Mouse (Mus musculus): ENCODE results near the gene Slc5a5. TPM values are rescaled to one million over a fixed set of nuclear protein-coding genes. Genes with fewer than 3 reads are reported as not detected.

Gene Slc5a5
- polyA plus RNA-seq (2012; rRNA removed): 0.45 and 0.55 TPM in 2 replicates

DNA sequence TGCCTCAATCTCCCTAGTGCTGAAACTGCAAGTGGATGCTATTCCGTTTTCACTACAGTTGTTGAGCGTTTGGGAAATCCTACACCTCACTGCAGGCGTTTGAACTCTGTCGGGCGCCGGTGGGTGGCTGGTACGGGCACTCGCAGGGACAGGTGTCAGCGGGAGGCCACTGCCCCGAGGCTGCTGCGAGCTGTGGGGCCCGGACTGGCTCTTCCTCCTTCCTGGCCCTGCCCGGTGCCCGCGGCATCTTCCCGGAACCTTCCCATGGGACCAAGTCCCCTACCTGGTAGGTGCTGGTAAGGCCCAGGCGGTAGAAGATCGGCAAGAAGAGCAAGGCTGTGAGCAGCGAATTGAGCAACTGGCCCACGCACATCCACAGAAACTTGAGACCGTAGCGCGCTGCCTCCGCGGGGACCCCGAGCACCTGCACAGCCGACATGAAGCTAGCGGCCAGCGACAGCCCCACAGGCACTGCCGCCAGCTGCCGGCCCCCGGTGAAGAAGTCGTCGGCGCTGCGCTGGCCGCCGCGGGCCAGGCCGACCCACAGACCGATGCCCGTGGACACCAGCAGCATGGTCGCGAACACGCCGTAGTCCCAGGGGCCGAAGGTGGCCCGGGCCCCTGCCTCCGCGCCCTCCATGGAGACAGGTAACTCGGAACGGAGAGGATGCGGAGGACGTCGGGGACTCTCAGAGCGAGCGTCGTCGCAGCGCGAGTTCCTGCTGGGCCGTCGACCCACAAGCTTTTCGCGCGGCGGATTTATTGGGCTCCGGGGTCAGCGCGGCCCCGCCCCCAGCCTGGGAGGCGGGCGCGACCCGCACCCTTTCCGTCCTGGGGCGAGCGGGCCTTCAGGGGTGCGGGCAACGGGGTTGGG, at the start of gene Slc5a5:
Slc5a5 (minus strand) TSS at position 736 of the 874 bp plus-strand sequence.
- WGBS: 5% methylated on average over 80 of the region's 80 CpGs
- no peak for DNase-seq (ENCODE audit: low read depth, low spot score)

DNA sequence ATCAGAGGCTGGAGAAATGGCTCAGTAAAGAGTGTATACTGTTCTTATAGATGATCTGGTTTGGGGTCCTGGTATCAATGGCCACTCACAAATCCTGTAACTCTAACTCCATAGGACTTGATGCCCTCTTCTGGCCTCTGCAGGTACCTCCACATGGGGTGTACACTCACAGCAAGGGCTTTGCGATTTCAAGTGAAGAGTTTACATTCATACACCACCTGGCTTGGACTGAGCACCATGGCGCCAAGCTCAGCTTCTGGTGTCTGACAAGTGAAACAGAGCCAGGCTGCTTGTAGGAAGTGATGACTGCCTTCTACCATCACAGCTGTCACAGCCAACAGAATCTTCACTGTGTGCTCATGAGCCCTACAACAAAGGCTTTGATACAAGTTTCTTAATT, 48.9 kb upstream of the Slc5a5 start:
- DNase-seq (ENCODE audit: low read depth, low spot score): no peak
- 56% methylated on average over 2 of the region's 2 CpGs for WGBS

DNA sequence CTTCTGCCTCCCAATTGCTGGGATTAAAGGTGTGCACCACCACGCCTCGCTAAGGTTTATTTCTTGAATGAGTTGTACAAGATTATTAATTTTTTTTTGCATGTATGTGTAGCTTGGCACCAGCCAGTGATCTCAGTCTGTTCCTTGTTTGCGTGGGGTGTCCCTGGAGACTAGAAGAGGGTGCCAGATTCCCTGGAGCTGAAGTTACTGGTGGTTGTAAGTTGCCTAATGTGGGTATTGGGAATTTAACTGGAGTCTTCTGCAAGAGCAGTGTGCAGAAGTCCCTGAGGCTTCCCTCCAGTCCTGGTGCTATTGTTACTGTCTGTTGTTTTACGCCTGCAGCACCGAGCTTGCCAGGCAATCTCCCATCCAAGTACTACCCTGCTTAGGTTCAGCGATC, 44.6 kb upstream of the Slc5a5 start:
- DNase-seq (ENCODE audit: low read depth, low spot score): no peak
- 67% methylated on average over 6 of the region's 6 CpGs for WGBS

DNA sequence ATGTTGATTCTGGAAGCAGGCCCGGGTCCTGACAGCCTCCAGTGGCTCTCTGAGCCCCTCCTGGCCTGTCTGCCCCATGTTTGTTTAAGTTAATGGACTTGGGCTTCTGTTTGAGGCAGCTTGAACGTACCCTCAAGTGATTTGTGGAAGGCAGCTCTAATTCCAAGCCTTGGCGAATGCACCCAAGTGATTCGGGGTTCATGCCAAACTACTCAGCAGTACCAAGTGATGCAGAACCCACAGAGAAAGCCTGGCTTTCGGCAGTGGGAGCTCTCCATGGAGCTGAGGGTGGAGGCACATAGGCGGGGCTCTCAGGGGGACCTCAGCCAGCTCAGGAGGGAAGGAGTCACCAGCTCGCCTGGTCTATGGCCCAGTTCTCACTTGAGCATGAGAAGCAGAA, 42.2 kb upstream of the Slc5a5 start:
- DNase-seq (ENCODE audit: low read depth, low spot score): no peak
- 35% methylated on average over 7 of the region's 7 CpGs for WGBS

DNA sequence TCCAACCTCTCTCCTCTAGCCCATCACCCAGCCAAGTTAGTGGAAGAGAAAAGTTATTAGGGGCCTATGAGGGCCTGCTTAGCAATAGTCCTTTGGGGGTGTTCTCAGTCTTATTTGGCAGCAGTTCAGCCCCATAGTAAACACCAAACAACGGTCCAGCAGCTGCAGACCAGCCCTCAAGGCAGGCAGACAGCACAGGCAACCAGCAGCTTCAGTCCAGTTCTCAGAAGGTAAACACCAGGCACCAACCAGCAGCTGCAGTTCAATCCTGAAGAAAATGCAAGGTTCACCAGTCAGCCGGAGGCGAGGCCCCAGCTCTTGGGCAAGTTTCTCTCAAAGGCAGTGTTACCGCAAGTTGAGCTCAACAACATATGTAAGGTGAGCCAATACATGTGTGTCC, 40.5 kb upstream of the Slc5a5 start:
- DNase-seq (ENCODE audit: low read depth, low spot score): no peak

DNA sequence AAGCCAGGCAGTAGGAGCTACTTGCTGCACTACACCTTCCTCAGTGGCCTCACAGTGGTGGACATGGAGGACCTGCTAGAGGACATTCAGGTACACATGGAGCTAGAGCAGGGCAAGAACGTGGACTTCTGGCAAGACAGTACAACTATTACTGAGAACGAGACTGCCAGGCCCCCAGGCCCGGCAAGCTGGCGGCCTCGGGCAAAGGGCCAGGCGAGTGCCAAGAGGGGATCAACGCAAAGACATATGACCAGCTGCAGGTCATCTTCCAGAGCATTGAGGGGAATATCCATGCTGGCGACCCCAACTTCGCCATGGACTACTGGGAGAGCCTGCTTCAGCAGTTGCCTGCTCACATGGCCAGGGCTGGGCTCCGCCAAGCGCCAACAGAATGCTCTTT, 39.2 kb upstream of the Slc5a5 start:
- WGBS: 93% methylated on average over 11 of the region's 11 CpGs
- DNase-seq (ENCODE audit: low read depth, low spot score): no peak

More for the DNA sequence above, 40.5 kb upstream of the Slc5a5 start:
- 52% methylated on average over 4 of the region's 4 CpGs for WGBS

DNA sequence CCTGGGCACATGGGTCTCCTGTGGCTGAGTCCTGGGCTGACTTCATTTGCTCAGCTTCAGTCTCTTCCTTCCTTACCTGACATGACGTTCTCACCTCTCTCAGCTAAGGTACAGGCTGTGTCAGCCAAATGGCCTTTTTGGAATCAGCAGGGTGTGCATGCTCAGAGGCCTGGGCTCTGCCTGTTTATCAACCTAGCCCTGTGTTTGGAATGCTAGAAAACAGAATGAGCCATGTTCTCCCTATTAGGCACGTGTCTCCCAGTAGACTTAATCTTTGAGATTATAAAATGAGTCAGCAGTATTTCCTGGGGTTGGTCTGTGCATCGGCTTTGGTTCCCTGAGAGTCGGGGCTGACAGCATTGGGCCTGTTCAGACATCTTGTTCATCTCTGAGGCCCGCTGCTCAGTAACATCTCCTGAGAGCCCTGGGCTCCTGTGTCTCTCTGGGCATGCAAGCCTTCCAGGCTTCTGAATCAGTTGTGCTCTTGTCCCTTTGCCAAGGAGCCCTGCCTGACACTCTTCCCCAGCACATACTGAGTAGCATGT, 36.3 kb upstream of the Slc5a5 start:
- DNase-seq (ENCODE audit: low read depth, low spot score): no peak
- WGBS: 46% methylated on average over 5 of the region's 5 CpGs

DNA sequence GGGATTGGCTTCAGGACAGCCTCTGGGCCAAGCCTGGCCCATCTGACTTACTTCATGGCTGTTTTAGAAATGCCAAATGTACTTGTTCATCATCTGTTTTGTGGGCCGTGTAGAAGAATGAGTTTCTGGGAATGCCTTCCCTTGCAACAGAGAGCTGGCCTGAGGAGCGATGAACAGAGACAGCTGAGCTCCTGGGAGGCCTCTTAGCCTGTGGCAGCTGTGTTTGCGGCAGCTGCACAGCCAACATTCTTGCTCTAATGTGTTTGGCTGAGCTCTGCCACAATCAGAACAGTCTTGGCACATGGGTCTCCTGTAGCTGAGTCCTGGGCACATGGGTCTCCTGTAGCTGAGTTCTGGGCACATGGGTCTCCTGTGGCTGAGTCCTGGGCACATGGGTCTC, 35.5 kb upstream of the Slc5a5 start:
- DNase-seq (ENCODE audit: low read depth, low spot score): no peak
- WGBS: 76% methylated on average over 3 of the region's 3 CpGs

DNA sequence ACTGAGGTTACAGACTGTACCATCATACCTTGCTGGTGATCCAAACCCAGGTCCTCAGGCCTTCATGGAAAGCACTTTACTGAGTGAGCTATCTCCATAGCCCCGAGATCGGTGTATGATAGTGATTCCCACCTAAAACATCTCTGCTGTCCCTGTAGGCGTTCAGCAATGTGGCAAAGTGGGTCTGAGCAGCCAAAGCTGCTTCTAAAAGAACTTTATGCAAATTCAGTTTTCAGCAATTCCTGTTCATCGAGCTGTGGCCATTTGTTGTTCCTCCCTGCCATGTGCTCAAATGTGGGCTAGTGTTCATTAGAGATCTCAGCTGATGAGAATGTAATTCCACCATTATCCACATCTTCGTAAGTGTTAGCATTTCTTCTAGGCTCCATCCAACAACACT, 33.8 kb upstream of the Slc5a5 start:
- DNase-seq (ENCODE audit: low read depth, low spot score): no peak
- WGBS: 85% methylated on average over 5 of the region's 5 CpGs

DNA sequence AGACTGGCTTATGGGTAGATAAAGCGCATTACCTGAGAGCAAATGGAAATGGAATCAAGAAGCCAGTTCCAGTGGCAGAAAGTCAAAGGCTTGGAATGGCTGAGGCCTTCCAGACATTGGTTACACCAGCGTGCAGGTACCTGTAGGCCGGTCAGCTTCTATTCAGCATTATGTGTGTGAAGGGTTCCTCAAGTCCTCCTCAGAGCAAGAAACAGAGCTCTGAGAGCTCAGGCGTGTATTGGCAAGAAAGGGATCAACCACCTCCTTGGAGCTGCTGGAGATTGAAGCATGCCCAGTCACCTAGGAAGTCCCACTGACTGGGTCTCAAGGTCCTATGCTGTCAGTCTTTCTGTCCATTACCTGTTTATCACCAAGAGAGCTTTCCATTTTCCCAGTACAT, 33.2 kb upstream of the Slc5a5 start:
- 89% methylated on average over 4 of the region's 4 CpGs for WGBS
- DNase-seq (ENCODE audit: low read depth, low spot score): no peak

DNA sequence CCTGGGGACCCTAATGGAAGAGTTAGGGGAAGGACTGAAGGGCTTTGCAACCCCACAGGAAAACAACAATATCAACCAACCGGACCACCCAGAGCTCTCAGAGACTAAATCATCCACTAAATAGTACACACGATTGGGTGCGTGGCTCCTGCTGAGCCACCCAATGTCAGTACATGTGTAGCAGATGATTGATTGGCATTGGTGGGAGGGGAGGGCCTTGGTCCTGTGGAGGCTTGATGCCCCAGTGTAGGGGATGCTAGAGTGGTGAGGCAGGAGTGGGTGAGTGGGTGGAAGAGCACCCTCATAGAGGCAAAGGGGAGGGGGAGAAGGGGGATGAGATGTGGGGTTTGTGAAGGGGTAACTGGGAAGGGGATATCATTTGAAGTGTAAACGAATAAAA, 31.6 kb upstream of the Slc5a5 start:
- no peak for DNase-seq (ENCODE audit: low read depth, low spot score)
- 88% methylated on average over 4 of the region's 4 CpGs for WGBS

DNA sequence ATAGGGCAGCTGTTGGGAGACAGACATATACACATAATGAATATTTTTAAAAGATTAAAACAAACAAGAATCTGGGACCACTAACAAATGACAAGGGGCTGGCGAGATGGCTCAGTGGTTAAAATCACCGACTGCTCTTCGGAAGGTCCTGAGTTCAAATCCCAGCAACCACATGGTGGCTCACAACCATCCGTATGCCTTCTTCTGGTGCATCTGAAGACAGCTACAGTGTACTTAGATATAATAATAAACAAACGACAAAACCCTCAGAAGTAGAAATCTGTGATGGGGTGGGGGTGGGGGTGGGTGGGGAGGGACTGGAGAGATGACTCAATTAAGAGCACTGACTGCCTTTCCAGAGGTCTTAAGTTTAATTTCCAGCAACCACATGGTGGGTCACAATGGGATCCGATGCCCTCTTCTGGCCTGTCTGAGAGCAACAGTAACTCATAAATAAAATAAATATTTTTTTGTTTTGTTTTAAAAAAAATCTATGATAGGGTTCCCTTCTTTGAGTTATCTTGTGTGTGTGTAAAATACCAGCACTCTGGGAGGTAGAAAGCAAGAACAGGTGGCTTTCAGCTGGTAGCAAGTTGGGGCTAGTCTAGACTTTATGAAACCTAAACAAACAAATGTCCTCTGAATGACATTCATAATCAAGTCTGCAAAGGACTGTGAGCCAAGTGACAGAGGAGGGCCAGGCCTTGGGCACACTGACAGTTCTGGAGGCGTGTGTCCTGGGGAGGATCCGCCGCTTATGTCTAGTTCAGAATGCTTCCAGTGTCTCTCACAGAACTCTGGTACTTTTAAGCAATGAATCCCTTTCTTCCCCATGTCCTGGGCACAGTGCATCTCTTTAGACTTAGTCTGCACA, 27.7 kb upstream of the Slc5a5 start:
- DNase-seq (ENCODE audit: low read depth, low spot score): no peak
- 73% methylated on average over 9 of the region's 9 CpGs for WGBS

DNA sequence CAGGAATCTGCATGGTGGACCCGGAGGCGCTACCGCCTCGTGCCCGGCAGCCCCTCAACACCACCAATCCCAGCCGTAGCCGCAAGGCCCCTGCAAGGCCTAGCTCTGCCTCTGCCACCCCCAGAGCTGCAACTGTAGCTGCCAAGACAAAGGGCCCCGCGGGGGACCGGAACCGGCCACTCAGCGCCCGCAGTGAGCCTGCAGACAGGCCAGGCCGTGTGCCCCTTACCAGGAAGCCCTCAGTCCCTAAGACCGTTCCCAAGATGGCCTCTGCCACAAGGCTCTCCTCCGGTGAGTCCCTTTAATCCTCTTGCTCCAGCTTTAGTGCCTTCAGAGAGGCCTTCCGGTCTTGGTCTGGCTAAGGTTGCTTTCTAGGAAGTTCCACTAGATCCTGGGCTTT, 22.1 kb upstream of the Slc5a5 start:
- no peak for DNase-seq (ENCODE audit: low read depth, low spot score)
- WGBS: 94% methylated on average over 17 of the region's 17 CpGs

DNA sequence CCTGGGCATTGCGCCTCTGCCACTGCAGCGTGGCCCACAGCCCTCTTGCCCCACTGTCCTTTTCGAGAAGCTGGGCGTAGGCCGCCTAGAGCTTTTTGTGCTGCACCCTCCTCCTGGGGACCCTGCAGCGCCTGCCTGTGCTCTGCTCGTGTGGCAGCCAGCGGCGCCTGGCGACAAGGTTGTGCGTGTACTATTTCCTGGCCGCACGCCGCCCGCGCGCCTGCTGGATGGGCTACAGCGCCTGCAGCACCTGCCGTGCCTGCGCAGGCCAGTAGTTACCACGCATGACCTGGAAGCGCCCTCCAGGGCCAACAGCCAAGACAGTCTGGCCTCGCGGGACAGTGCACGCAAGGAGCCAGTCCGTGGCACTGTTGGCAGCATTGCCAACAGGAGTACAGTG, 21.0 kb upstream of the Slc5a5 start:
- WGBS: 95% methylated on average over 26 of the region's 26 CpGs
- DNase-seq (ENCODE audit: low read depth, low spot score): no peak

DNA sequence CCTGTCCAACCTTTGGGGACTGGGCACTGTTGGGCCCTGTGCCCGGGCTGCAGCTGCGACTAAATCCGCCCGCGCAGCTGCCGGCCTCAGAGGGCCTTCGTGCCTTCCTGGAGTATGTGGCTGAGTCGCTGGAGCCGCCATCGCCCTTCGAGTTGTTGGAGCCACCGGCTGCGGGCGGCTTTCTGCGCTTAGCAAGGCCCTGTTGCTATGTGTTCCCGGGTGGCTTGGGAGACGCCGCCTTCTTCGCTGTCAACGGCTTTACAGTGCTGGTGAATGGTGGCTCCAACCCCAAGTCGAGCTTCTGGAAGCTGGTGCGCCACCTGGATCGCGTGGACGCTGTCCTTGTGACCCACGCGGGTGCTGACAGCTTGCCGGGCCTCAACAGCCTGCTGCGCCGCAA, 20.4 kb upstream of the Slc5a5 start:
- WGBS: 92% methylated on average over 30 of the region's 30 CpGs
- DNase-seq (ENCODE audit: low read depth, low spot score): no peak

DNA sequence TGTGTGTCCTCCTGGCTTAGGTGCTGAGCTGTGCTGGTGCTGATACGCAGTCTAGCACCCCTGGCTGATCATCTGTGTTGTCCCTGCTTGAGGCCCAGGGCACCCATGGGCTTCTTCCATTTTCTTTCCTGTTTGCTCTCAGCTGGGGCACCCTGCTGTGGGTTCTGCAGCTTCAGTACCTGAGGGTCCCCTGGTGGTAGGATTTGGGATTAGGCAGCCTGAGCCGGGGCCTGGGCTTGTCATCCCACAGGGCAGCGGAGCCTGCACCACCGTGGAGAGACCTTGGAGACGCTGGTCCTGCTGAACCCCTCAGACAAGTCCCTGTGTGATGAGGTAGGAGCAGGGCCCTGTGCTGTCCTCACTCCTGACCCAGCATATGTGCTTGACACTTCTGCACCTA, 19.0 kb upstream of the Slc5a5 start:
- 78% methylated on average over 5 of the region's 5 CpGs for WGBS
- no peak for DNase-seq (ENCODE audit: low read depth, low spot score)

DNA sequence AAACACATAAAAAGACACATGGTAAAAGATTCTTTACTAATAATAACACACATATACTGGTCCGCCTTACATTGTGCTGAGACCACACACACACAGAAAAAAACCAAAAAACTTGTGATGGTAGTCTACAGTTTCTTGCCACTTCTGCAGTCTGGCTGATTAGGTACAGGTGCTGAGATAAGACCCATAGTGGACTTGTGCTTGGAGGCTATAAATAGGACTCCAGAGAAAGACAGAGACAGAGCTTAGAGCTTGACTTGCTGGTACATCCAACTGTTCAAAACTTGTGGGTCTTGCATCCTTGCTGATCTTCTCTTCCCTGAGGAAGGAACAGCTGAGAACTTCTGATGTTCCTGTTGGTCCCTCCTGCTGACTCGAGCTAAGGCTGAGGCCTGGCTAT, 15.0 kb upstream of the Slc5a5 start:
- WGBS: 92% methylated on average over 2 of the region's 2 CpGs
- no peak for DNase-seq (ENCODE audit: low read depth, low spot score)

DNA sequence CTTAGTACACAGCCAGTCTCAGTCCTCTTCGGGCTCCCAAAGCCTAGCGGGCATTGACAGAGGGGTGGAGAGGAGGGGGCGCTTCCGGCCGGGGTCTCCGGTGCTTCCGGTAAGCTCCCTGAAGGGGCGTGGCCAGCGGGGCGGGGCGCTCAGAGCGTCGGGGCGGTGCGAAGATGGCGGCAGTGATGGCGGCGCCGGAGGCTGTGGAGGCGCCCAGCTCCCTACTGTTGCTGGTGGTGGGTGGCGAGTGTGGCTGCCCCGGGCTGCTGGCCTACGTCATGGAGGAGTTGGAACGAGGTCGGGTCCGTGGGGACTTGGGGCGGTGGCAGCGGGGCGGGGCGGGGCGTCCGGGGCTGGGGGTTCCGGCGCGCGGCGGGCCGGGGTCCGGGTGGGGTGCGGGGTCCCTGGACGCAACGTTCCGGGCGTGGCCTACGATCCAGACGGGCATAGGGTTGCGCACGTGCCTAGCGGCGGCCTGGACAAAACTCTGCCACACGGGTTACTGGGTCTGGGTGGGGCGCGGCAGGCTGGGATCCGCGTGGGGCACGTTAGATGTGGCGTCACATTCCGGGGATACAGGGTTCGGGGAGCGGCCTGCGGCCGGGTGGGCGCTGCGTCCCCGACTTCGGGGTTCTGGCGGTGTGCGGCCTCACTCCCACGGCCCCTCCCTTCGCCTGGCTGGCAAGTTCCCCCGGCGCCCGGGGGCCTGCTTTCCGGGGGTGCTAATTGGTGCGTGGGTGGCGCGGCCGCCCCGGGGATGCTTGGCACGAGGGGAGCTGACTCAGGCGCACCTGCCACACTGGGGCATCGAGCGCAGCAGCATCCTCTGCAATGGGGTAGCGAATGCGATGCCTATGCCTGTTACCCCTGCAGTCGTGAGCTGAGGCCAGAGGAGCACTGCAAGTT, 13.5 kb upstream of the Slc5a5 start, which contains the start of gene Map1s:
Map1s (plus strand) TSS at position 102 of the 906 bp plus-strand sequence.
- no peak for DNase-seq (ENCODE audit: low read depth, low spot score)
- 1% methylated on average over 81 of the region's 86 CpGs for WGBS

DNA sequence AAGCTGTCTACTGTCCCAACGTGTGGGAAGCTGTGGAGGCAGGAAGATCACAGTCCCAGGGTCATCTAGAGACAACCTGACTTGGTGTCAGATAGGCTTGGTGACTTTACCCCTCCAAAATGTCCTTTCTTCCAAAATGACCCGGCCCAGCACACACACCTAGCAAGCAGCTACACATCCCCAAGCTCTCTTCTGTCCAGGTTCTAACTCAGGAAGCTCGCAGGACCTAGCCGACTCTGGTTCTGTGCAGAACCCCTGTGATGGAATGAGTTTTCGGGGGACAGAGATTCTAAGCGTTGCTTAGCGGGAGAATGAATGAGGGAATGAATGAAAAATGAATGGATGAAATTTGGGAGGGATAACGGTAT, 12.9 kb upstream of the Slc5a5 start:
- no peak for DNase-seq (ENCODE audit: low read depth, low spot score)
- 12% methylated on average over 8 of the region's 8 CpGs for WGBS

All from large intestine, adult 2 months (tissue).